Mouse (Mus musculus) left cerebral cortex, adult 18-20 months (tissue): ENCODE measurements around the gene Rnf208. TPM values are rescaled to one million over a fixed set of nuclear protein-coding genes. Genes with fewer than 3 reads are reported as not detected.
"Not testable (repeated sequence)": the region's sequence is repeated elsewhere in the genome, so short reads cannot be mapped to it uniquely, and the experiment has no call there.

Experiments
- DNase-seq, 2 experiments: peaks; one replicate each; pipeline ENCODE4 v3.0.0; 2021 to 2022; ENCODE audit warnings: low spot score in 2 of 2, mixed read lengths in 1 of 2
- total RNA-seq, 2 experiments: library from RNA; stranded (reverse); gene quantifications; 2 replicates each; pipeline ENCODE4 v1.2.3; 2021

Gene Rnf208
- total RNA-seq, 2 experiments from 2014 or later, result 252 to 262 TPM

DNA sequence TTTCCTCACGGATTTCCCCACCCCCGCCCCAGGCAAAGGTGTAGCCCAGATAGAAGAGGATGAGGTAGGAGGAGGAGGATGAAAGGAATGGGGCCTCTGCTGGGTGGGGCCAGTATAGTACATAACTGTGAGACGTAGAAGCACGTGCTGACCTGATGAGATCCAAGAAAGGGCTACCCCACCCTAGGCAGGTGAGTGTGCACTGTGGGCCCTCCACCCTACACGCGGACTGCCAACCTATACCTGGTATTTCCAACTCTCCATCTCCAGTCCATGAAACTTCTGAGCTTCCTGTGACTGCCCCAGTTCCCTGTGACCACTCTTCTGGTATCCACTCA, 648 bp upstream of the Rnf208 start:
- DNase-seq, result no peak

DNA sequence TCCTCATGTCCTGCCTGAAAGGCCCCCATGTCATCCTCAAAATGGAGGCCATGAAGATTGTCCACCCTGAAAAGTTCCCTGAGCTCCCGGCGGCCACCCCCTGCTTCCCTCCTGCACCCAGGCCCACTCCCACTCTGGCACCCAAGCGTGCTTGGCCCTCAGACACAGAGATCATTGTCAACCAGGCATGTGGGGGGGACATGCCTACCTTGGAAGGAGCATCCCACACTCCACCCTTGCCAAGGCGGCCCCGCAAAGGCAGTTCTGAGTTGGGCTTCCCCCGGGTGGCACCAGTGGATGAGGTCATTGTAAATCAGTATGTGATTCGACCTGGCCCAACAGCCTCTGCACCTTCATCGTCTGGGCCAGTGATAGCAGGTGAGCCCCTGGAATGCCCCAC, 1.3 kb downstream of the Rnf208 start:
- DNase-seq, result no peak

DNA sequence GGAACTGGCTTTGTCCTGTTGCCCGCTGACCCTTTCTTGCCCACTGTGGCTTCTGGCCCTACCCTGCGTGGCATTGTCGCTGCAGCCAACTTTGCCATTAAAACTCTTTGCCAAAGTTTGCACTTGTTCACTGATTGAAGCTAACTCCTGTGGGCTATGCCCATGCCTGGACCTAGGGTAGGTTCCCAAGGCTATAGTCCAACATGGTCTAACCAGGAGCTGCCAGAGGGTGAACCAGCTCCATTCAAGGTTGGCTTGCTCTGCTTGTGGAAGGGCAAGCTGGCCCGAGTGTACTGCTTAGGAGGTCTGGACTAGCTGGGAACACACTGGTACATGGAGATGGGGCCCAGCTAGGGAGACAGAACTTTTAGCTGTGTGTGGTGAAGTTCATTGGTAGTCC, 2.1 kb downstream of the Rnf208 start:
- no peak for DNase-seq

DNA sequence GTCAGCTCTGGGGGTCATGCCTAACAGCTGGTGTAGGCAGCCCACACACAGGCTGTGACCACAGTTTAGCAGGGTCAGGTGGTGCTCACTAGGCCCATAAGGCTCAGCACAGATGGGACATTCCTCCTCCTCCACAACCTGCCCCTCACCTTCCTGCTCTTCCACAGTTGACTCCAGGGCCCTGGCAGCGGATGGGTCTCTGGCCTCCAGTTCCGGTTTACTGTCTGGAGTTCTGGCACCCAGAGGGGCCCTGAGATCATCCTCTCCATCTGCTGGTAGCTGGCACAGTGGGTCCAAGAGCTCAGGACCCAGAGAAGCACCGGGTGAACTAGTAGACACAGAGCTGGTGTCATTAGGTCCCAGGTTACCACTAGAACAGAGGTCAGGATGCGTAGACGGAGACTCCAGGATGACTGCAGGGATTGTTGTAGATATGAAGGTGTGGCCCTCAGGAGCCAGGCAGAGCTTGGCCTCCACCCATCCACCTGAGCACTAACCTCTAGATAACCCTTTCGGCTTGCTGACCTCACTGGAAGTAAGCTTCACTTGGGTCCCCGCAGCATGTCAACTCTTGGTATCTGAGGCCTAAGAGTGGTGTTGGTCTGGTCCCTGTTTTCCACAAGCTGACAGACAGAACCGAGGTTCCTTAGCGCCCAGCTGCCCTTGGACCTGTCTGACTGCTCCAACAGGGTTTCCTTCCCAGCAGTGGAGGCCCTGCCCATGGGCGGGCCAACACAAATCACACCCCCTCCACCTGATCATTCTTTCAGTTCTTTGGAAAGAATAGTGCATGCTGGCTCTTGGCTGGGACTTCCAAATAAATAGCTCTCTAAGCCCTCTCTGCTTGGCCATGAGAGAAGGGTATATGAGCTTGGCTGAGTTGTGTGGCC, 4.4 kb downstream of the Rnf208 start, which contains the start of gene AL732309.1:
Gene AL732309.1, minus strand, starts transcription at position 681 of the 890 bp plus-strand sequence.
- DNase-seq, result no peak

DNA sequence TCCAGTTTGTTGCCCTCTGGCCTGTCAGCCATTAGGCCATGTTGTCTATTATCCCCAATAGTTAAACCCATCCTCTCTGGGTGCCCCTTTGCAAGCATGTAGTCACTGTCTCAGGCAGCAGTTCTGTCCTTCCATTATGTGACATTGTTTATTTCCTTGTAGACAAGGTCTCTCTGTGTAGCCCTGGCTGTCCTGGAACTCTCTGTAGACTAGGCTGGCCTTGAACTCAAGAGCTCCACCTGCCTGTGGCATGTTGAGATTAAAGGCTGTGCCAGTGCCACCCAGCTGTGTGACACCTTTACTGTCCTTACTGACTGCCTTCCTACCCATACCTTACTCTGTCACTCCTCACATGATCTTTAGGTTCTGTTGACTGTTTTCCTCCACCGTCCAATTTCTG, 10.3 kb downstream of the Rnf208 start:
- DNase-seq, result no peak

DNA sequence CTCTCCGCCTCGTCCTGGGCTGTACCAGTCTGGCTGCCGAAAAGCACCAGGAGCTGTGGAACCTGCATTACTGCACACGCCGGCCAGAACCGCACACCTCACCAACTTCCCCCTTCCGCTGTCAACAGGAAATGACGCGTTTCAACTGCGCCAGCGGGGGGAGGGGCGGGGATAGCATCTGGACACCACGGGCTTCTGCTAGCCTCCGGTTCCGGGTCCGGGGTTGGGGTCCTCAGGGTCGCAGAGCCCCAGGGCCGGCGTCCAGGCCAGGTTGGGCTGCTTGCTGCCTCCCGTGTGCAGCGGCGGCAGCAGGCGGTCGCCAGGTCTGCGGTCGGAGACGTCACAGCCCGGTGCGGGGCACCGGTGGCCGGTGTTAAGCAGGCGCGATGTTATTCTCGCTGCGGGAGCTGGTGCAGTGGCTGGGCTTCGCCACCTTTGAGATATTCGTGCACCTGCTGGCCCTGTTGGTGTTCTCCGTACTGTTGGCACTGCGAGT, 13.3 kb downstream of the Rnf208 start, which contains the start of gene Tmem203:
Gene Tmem203, plus strand, starts transcription at position 156 of the 496 bp plus-strand sequence.
- DNase-seq, result peak; percentile 89

DNA sequence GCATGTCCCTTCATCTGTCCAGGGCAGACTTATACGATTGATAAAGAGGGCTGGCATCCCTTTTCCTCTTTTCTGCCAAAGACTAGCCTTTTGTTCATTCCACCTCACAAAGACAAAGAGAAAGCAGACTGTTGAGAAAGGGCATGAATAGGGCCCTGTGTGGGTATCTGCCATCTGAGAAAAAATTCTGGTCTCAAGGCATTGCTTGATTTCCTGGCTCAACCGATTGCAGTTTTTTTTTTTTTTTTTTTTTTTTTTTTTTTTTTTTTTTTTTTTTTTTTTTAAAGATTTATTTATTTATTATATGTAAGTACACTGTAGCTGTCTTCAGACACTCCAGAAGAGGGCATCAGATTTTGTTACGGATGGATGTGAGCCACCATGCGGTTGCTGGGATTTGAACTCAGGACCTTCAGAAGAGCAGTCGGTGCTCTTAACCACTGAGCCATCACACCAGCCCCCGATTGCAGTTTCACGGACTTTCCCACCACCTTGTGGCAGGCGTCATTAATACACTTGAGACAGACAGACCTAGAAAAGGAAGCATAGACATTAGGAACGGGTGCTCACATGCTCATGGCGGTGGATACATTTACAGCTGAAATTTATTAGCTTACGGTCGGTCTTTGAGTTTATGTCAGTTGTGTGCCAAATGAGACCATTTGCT, 14.5 kb downstream of the Rnf208 start:
- DNase-seq, result not testable (repeated sequence)

DNA sequence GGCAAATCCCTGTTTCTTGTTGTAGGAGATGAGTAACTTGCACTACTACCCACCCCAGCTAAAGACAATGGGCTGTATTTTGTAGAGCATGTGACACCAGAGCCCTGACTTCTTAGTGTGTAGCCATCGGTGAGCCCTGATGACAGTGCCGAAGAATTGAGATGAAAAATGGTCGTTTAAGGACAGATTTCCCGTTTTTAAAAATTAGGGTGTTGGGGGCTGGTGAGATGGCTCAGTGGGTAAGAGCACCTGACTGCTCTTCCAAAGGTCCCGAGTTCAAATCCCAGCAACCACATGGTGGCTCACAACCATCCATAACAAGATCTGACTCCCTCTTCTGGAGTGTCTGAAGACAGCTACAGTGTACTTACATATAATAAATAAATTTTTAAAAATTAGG, 15.2 kb downstream of the Rnf208 start:
- not testable (repeated sequence) for DNase-seq

DNA sequence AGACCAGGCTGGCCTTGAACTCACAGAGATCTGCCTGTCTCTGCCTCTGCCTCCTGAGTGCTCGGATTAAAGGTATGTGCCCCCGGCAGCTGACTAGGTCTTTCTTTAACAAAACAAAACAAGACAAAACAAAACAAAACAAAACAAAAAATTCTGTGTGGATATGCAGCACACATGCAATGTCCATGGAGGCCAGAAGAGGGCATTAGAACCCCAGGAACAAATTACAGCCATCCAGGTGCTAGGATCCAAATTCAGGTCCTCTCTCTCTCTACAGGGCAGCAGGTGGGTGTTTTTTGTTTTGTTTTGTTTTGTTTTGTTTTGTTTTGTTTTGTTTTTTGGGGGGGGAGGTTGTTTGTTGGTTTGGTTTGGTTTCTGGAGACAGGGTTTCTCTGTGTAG, 16.8 kb downstream of the Rnf208 start:
- no peak for DNase-seq

DNA sequence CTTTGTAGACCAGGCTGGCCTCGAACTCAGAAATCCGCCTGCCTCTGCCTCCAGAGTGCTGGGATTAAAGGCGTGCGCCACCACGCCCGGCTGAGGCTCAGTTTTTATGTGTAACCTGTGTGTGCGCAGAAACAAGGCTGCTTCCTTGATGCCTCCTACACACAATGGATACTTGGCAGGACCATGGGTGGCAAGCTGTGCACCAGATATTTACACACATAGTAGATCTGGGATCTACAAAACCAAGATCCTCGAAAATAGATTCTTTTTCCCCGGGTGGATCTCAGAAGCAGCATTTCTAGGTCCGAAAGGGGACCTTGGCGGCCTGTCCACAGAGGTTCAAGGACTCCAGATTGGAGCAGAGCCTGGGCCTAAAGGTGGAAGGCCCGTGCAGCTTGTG, 19.8 kb downstream of the Rnf208 start:
- DNase-seq, result no peak

DNA sequence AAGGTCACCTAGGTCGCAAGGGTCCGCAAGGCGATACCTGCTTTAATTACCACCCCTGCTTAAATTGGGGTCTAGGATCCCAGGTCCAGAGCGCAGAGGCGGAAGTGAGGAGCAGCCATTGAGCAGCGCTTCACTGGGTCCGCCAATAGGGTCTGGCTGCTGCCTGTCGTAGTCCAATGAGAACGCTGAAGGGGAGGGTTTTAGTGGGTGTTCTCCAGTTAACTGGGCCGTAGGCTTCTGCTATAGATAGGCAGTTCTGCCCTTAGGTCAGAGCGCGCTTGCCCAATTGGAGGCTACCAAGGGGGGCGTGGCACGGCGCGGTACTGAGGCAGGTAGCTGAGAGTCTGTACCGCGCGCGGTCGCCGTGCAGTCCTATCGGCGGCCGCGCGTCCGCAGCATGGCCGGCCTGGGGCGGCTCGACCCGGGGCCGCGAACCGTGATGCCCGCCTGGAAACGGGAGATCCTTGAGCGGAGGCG, 20.3 kb downstream of the Rnf208 start, which contains the start of gene Tprn:
Gene Tprn, plus strand, starts transcription at position 328 of the 477 bp plus-strand sequence.
- DNase-seq, result peak; percentile 91 to 93

DNA sequence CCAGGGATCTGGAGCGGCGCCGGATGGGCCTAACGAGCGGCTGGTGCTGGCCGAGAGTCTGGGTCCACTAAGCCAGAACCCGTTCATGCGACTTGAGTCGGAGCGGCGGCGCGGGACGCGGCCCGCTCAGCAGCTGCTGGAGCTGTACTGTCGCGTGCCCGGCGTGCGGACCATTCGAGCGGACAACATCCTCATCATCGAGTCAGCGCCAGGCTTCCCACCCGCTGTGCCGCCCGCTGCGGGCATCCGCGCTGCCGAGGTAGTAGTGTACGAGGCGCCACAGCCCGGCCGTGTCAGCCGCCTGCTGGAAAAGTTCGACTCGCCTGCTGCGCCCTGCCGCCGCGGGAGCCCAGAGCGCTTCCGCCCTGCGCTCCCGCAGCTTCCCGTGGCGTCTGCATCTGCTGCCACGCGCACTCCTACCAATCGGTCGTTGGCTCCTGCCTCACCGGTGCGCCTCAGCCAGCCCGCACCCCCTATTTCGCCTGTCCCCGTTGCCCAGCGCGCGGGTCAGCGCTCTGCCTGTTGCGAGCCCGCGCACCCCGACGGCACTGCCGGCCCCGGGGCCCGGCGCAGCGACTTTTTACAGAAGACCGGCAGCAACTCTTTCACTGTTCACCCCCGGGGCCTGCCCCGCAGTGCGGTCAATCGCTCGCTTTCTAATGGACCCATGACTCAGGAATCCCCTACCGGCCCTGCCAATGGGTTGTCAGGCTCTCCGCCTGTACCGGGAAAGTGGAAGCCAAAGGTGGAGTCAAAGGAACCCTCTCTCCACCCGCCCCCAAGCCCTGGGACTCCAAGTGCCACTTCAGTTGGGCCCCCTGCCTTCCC, 21.0 kb downstream of the Rnf208 start:
- no peak for DNase-seq

DNA sequence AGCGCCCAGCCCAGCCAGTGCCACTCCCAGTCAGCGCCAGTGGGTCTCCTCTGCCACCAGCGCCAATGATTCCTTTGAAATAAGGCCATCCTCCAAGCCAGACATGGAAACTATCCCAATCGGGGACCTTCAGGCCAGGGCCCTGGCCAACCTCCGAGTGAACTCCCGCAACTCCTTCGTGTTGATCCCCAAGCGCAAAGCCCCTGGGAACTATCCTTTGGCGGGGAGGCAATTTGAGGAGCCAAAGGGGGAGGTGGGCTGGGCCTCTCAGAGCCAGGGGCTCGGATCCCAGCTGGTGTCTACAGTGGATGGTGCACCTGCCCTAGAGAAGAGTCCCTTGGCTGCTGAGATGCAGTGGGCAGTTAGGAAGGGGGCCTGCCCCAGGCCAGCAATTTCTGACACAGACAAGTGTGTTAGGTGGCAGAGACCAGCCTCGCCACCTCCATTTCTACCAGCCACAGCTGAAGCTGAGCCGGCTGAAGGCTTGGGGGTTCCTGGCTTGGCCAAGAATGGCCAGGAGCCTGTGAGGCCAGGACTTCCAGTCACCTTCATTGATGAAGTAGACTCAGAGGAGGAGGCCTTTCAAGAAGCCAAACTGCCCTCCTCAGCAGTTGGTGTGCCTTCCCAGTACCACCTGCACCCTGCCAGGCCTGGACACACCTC, 21.7 kb downstream of the Rnf208 start:
- DNase-seq, result no peak

DNA sequence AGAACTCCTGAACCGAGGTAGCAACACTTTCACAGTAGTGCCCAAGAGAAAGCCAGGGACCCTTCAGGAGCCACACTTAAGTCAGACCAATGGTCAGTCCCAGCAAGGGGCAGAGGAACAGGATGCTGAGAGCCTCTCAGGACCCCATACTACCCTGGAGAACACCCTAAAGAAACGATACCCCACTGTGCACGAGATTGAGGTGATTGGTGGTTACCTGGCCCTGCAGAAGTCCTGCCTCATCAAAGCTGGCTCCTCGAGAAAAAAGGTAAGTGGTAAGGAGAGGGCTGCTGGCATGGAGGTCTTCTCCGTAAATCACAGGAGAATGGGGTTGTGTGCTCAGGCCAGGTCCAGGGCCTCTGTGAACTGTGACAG, 22.2 kb downstream of the Rnf208 start:
- DNase-seq, result no peak

DNA sequence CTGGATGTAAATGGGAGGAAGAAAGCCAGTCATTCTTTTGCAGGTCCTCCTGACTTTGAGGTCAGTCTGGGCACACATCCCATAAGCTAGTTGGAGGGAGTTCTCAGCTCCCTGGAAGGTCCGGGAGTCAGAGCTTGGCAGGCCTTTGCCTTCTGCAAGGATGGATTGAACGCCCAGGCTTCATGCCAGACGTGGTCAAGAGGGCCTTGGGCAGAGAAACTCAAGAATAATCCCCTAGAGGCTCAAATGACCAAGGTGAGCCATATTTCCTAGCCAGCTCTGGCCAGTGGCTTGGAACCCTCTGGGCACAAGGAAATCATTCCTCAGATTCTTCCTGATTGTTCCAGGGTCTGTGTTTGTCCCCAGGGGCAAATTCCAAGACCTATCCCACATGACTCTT, 22.8 kb downstream of the Rnf208 start:
- no peak for DNase-seq

DNA sequence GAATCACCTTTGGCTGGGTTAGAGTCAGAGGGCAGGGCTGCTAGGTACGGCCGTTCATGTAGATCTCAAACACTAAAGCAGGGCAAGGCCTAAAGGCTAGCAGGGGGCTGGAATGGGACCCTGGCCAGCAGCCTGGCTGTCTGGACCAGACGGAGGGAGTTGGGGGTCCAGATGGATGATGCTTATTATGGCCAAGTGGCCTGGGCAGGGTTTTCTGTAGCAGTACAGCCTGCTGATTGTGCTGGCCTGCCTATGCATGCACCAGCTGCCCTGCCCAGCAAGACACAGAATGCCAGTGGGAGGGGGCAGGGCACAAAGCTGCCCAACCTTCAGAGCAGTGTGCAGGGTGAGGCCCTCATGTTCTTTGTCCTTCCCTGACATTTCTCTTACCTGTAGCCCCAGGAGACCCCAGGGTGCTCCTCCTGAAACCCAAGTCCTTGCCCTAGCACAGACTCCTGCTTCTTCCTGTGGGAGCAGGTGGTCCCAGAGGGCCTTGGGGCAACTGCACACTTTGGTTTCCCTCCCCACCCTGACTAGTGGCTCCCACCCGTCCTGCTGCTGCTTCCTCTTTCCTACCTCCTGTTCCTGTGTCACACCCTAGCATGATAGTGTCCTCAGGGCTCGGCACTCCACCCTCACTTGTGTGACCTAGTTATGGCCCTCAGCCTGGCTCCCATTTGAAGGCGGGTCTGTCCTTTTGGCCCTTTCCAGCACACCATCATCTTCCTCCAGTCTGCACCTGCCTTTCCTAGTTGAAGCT, 24.0 kb downstream of the Rnf208 start:
- no peak for DNase-seq

DNA sequence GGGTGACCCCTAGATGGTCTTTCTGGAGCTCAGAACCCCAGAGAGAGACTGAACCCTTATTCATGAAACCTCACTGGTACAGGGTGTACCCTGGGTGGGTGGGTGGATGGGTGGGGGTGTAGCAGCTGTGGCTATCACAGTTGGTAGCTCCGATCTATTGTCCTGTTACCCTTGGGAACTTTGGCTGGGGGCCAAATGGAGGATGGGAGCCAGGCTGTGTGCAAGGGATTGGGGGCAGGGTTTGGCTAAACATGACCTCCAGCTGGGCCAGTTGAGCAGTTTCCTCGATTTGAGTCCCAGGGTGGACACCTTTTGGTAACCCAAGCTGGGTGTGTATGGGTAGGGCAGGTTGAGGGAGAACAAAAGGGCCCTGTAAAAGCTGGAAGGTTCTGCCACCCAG, 24.7 kb downstream of the Rnf208 start:
- peak in 1 of 2 experiments; percentile 35 for DNase-seq

DNA sequence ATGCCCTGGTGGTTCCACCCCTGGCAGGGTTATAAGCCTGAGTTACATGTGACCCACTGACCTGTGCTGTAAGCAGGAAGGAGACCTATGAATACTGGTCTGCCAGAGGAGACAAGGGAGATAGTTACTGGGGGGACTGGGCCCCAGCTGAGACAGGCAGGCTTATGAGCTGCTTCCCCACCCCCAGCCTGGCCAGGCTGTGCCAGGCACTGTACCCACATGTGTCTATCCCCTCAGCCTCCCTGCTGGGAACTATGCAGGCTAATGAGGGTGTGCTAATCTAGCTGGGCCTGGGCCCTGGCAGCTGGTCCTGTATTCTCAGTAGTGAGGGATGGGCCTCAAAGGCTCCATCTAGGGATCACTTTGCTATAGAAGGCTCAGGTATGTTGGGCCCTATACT, 25.2 kb downstream of the Rnf208 start:
- no peak for DNase-seq

DNA sequence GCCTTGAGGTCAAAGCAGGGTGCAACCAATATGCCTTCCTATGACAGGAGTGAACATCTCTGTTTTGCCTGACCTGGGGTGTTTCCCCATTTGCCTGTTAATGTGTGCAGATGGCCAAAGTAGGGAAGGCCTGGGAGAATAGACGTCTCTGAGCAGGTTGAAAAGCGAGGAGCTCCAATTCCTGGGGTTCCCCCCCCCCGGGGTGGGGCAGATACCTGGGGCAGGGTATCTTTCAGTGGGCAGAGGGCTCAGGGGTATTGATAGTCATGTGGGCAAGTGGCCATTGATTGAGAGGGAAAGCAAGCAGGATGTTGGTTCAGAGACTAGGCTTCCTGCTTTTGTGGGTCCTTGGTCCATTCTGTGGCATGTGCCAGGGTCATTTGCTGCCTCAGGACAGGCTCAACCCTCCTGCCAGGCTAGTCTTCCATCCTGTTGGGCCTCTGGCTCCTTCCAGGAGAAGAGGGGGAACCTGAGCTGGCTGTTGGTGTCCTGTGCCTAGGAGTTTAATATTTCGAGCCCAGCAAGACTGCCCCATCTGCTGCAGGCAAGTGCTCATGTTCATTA, 25.8 kb downstream of the Rnf208 start:
- no peak for DNase-seq
